In genomic region chr5:112678153-112678552, GRCm38 (mm10) we compare ENCODE assay signal across 22 mouse cellular contexts.
A peak's percentile ranks its signal among the peaks of the same experiment; 100 is the strongest.
DNase-seq lines count a peak whose midpoint lies in the region; ATAC-seq and TF ChIP-seq lines count a peak whose summit lies in the region.
"Had no signal": no experiment of that assay in that cellular context is flagged by ENCODE, and none has a peak within 500 bp of the region (broad histone marks: within the 10 kb centered on the region; RNA-seq: fewer than 3 reads in every experiment).

No protein-coding gene starts in this region.

- ATAC-seq in hindbrain, embryonic 16.5 days = peak; percentile 30; the same call in 1 of the 2 replicates
- no peak for ATAC-seq in midbrain, embryonic 14.5 days (ENCODE audit: low FRiP score, low TSS enrichment)
- ATAC-seq in midbrain, embryonic 13.5 days = no peak; the same call in 1 of the 2 replicates
- no peak for ATAC-seq in midbrain, postnatal 0 days (ENCODE audit: low FRiP score)
- ATAC-seq: forebrain, embryonic 13.5 days; forebrain, postnatal 0 days had no signal

- no peaks in the 10 kb centered on the region for H3K27me3 ChIP-seq in hindbrain, embryonic 16.5 days (replicated peaks; ENCODE audit: control insufficient read depth, insufficient read depth, low read length)
- H3K27me3 ChIP-seq in hindbrain, embryonic 10.5 days (ENCODE audit: insufficient read depth, poor library complexity, severe bottlenecking) = no peaks in the 10 kb centered on the region
- no peaks in the 10 kb centered on the region for H3K27me3 ChIP-seq in midbrain, embryonic 14.5 days (ENCODE audit: control insufficient read depth, insufficient read depth, low read length)
- no peaks in the 10 kb centered on the region for H3K27me3 ChIP-seq in midbrain, embryonic 13.5 days
- H3K27me3 ChIP-seq in midbrain, postnatal 0 days (ENCODE audit: insufficient read depth, low read length) = no peaks in the 10 kb centered on the region
- H3K27me3 ChIP-seq: CH12.LX; embryonic facial prominence, embryonic 13.5 days; forebrain, embryonic 13.5 days had no signal

- TF ChIP-seq POLR2A in brain, embryonic 14.5 days (IDR thresholded peaks at IDR 0.05; ENCODE audit: borderline replicate concordance, extremely low read depth, insufficient read depth, insufficient read length, poor library complexity, severe bottlenecking) = no peak

- 23% methylated on average over 4 of the region's 4 CpGs for WGBS in hindbrain, embryonic 16.5 days
- 71% methylated on average over 4 of the region's 4 CpGs for WGBS in hindbrain, embryonic 10.5 days
- 29% methylated on average over 4 of the region's 4 CpGs for WGBS in midbrain, embryonic 14.5 days
- 42% methylated on average over 4 of the region's 4 CpGs for WGBS in midbrain, embryonic 13.5 days
- WGBS in midbrain, postnatal 0 days = 26% methylated on average over 4 of the region's 4 CpGs

- H3K27ac ChIP-seq in hindbrain, embryonic 16.5 days (ENCODE audit: low read depth, low read length) = no peak overlapping the region
- no peak overlapping the region for H3K27ac ChIP-seq in hindbrain, embryonic 10.5 days
- H3K27ac ChIP-seq in midbrain, embryonic 14.5 days (replicated peaks; ENCODE audit: low read depth, low read length) = 0 out of 2 replicates have a peak overlapping the region, but pooled peaks have one; percentile 22
- H3K27ac ChIP-seq in midbrain, embryonic 13.5 days = no peak overlapping the region
- H3K27ac ChIP-seq in midbrain, postnatal 0 days (ENCODE audit: low read depth, low read length) = no peak overlapping the region
- H3K27ac ChIP-seq: embryonic facial prominence, embryonic 13.5 days; forebrain, embryonic 13.5 days; heart, adult 2 months; heart, embryonic 15.5 days had no signal

- H3K9ac ChIP-seq in hindbrain, embryonic 16.5 days (ENCODE audit: low read depth, low read length) = no peak overlapping the region
- H3K9ac ChIP-seq in midbrain, embryonic 14.5 days (replicated peaks; ENCODE audit: low read length) = no peak overlapping the region
- no peak overlapping the region for H3K9ac ChIP-seq in midbrain, embryonic 13.5 days (replicated peaks)
- H3K9ac ChIP-seq in midbrain, postnatal 0 days (replicated peaks; ENCODE audit: low read length, poor library complexity, severe bottlenecking) = no peak overlapping the region
- H3K9ac ChIP-seq: embryonic facial prominence, embryonic 13.5 days; forebrain, embryonic 13.5 days; forebrain, postnatal 0 days; heart, embryonic 15.5 days had no signal

- peaks cover 9% of the 10 kb centered on the region for H3K4me1 ChIP-seq in hindbrain, embryonic 16.5 days (ENCODE audit: control insufficient read depth, insufficient read depth, low read depth, low read length)
- H3K4me1 ChIP-seq in hindbrain, embryonic 10.5 days (replicated peaks) = peaks cover 4% of the 10 kb centered on the region; the same call in 1 of the 2 replicates
- peaks cover 12% of the 10 kb centered on the region for H3K4me1 ChIP-seq in midbrain, embryonic 14.5 days (ENCODE audit: control insufficient read depth, insufficient read depth, low read length)
- peaks cover 21% of the 10 kb centered on the region for H3K4me1 ChIP-seq in midbrain, embryonic 13.5 days (replicated peaks)
- H3K4me1 ChIP-seq in midbrain, postnatal 0 days (ENCODE audit: insufficient read depth, low read length) = no peaks in the 10 kb centered on the region
- H3K4me1 ChIP-seq: embryonic facial prominence, embryonic 13.5 days; heart, embryonic 15.5 days had no signal

- no peak for DNase-seq in hindbrain, embryonic 10.5 days (ENCODE audit: low spot score)
- peak; percentile 60 for DNase-seq in midbrain, embryonic 14.5 days
- DNase-seq in brain, embryonic 14.5 days (ENCODE audit: low read depth) = peak; percentile 71
- DNase-seq in midbrain, postnatal 0 days (ENCODE audit: low spot score) = peak; percentile 34
- DNase-seq in spleen, postnatal 10 days (ENCODE audit: low spot score in 2 of 2) = no peak
- no peak for DNase-seq in urinary bladder, postnatal 14 days (ENCODE audit: low spot score)
- DNase-seq: adrenal gland, adult 2 months; adrenal gland, postnatal 25 days; cerebellum, adult 11 months; cerebellum, adult 8-10 months; cerebellum, postnatal 36 days; forebrain, postnatal 0 days; gastrocnemius, postnatal 14 days; heart, adult 2 months; heart, postnatal 14 days had no signal

- no peak for TF ChIP-seq CTCF in brain, embryonic 14.5 days (IDR thresholded peaks at IDR 0.05; ENCODE audit: borderline replicate concordance, extremely low read depth, insufficient read depth, insufficient read length)
- TF ChIP-seq CTCF in midbrain, postnatal 0 days (IDR thresholded peaks at IDR 0.05) = no peak

- H3K36me3 ChIP-seq in hindbrain, embryonic 16.5 days (ENCODE audit: control insufficient read depth, insufficient read depth, low read length) = no peaks in the 10 kb centered on the region
- H3K36me3 ChIP-seq in hindbrain, embryonic 10.5 days = no peaks in the 10 kb centered on the region
- H3K36me3 ChIP-seq in midbrain, embryonic 14.5 days (ENCODE audit: control insufficient read depth, insufficient read depth, low read length) = no peaks in the 10 kb centered on the region
- no peaks in the 10 kb centered on the region for H3K36me3 ChIP-seq in midbrain, embryonic 13.5 days
- H3K36me3 ChIP-seq in midbrain, postnatal 0 days (ENCODE audit: insufficient read depth, low read length) = no peaks in the 10 kb centered on the region
- H3K36me3 ChIP-seq: embryonic facial prominence, embryonic 13.5 days; heart, embryonic 15.5 days had no signal

- H3K9me3 ChIP-seq in hindbrain, embryonic 16.5 days (ENCODE audit: control insufficient read depth, low read length) = no peaks in the 10 kb centered on the region
- H3K9me3 ChIP-seq in hindbrain, embryonic 10.5 days = no peaks in the 10 kb centered on the region
- no peaks in the 10 kb centered on the region for H3K9me3 ChIP-seq in midbrain, embryonic 14.5 days (ENCODE audit: control insufficient read depth, low read length)
- no peaks in the 10 kb centered on the region for H3K9me3 ChIP-seq in midbrain, embryonic 13.5 days
- no peaks in the 10 kb centered on the region for H3K9me3 ChIP-seq in midbrain, postnatal 0 days (ENCODE audit: low read length)
- H3K9me3 ChIP-seq: embryonic facial prominence, embryonic 13.5 days; forebrain, embryonic 13.5 days; heart, embryonic 15.5 days had no signal

- H3K4me3 ChIP-seq in hindbrain, embryonic 16.5 days (ENCODE audit: low read length) = no peak overlapping the region
- H3K4me3 ChIP-seq in hindbrain, embryonic 10.5 days = no peak overlapping the region
- no peak overlapping the region for H3K4me3 ChIP-seq in midbrain, embryonic 14.5 days (replicated peaks; ENCODE audit: low read depth, low read length)
- H3K4me3 ChIP-seq in midbrain, embryonic 13.5 days (replicated peaks) = no peak overlapping the region
- no peak overlapping the region for H3K4me3 ChIP-seq in midbrain, postnatal 0 days (ENCODE audit: low read depth, low read length)
- H3K4me3 ChIP-seq: embryonic facial prominence, embryonic 13.5 days; forebrain, embryonic 13.5 days; heart, adult 2 months; heart, embryonic 15.5 days had no signal

- H3K4me2 ChIP-seq in hindbrain, embryonic 16.5 days (ENCODE audit: low read length) = no peak overlapping the region
- no peak overlapping the region for H3K4me2 ChIP-seq in midbrain, embryonic 14.5 days (ENCODE audit: low read length)
- no peak overlapping the region for H3K4me2 ChIP-seq in midbrain, embryonic 13.5 days (replicated peaks)
- no peak overlapping the region for H3K4me2 ChIP-seq in midbrain, postnatal 0 days (ENCODE audit: low read depth, low read length, poor library complexity, severe bottlenecking)
- H3K4me2 ChIP-seq: embryonic facial prominence, embryonic 13.5 days; forebrain, embryonic 13.5 days; heart, embryonic 11.5 days; heart, embryonic 15.5 days had no signal

Comparison
In these comparisons a context has a peak if more than half of its experiments do, and no peak if none do; other contexts are left out.
1. DNase-seq: peak in midbrain, embryonic 14.5 days (single experiment), brain, embryonic 14.5 days (single experiment) and midbrain, postnatal 0 days (single experiment); none in hindbrain, embryonic 10.5 days (single experiment), spleen, postnatal 10 days (0 of 2) and urinary bladder, postnatal 14 days (single experiment).